Mouse (Mus musculus) CH12.LX (cell line): Measurements from ENCODE around the gene Cdc14b. TPM values are rescaled to one million over a fixed set of nuclear protein-coding genes. Genes with fewer than 3 reads are reported as not detected.

ENCODE experiments used
- DNase-seq: peaks from one replicate; pipeline ENCODE4 v3.0.0-alpha.2; 2013; ENCODE audit errors: extremely low read depth
- H3K27ac ChIP-seq: 2 replicates; pipeline ENCODE4 v1.5.1; 2012; ENCODE audit warnings: low read depth, mild to moderate bottlenecking, control low read depth, moderate library complexity; ENCODE audit not compliant: insufficient read depth
- H3K27me3 ChIP-seq: replicated peaks from 2 replicates; pipeline ENCODE3; 2012; ENCODE audit warnings: inconsistent platforms
- H3K36me3 ChIP-seq, 2 experiments: replicated peaks in 1 of 2; 2 replicates each; pipeline versions ENCODE3 to v1.6.1; 2012; ENCODE audit warnings: inconsistent platforms in 1 of 2, low read length in 1 of 2, mild to moderate bottlenecking in 1 of 2, mixed read lengths in 1 of 2, moderate library complexity in 1 of 2; ENCODE audit not compliant: control insufficient read depth in 1 of 2, insufficient read depth in 1 of 2
- H3K4me1 ChIP-seq, 2 experiments: 2 replicates each; pipeline ENCODE4 v1.6.1; 2012; ENCODE audit warnings: inconsistent platforms in 1 of 2, moderate library complexity in 1 of 2; ENCODE audit not compliant: insufficient read depth in 2 of 2, control insufficient read depth in 1 of 2
- H3K4me2 ChIP-seq: 2 replicates; pipeline ENCODE4 v1.6.1; 2012; ENCODE audit warnings: low read depth, mild to moderate bottlenecking, control low read depth; ENCODE audit not compliant: poor library complexity, insufficient read depth, severe bottlenecking
- H3K4me3 ChIP-seq, 3 experiments: fragments of 150-350 bp in 1 of 3; sonication (generic) in 1 of 3; replicated peaks in 1 of 3; 2 replicates each; pipeline versions ENCODE3 to v1.5.1; 2011 to 2012; ENCODE audit warnings: low read depth in 2 of 3, low read length in 2 of 3, mild to moderate bottlenecking in 2 of 3, moderate library complexity in 2 of 3, control low read depth in 1 of 3, improper control_type of control experiment in 1 of 3, inconsistent platforms in 1 of 3, mixed read lengths in 1 of 3; ENCODE audit not compliant: poor library complexity in 1 of 3
- H3K79me2 ChIP-seq: replicated peaks from 2 replicates; pipeline ENCODE4 v1.6.1; 2012; ENCODE audit warnings: mild to moderate bottlenecking, moderate library complexity; ENCODE audit not compliant: control insufficient read depth, poor library complexity, insufficient read depth, severe bottlenecking; ENCODE audit errors: extremely low read depth
- H3K9ac ChIP-seq: 2 replicates; pipeline ENCODE4 v1.6.1; 2012; ENCODE audit warnings: low read depth, mild to moderate bottlenecking, control low read depth, moderate library complexity; ENCODE audit not compliant: insufficient read depth
- H3K9me3 ChIP-seq: replicated peaks from 2 replicates; pipeline ENCODE3; 2012; ENCODE audit warnings: low read length, inconsistent platforms, mixed read lengths
- E2F4 ChIP-seq: IDR thresholded peaks from 2 replicates; pipeline ENCODE4 v1.6.1; 2011; ENCODE audit warnings: low read depth, low read length, improper control_type of control experiment; ENCODE audit not compliant: insufficient replicate concordance
- JUN ChIP-seq: IDR thresholded peaks from 2 replicates; pipeline ENCODE4 v1.6.1; 2011; ENCODE audit warnings: low read depth, mild to moderate bottlenecking, low read length, improper control_type of control experiment, moderate library complexity; ENCODE audit not compliant: insufficient read depth
- JUND ChIP-seq: conservative IDR thresholded peaks from 2 replicates; pipeline ENCODE4 v1.6.1; 2011; ENCODE audit warnings: low read depth, low read length, improper control_type of control experiment
- MAZ ChIP-seq: IDR thresholded peaks from 2 replicates; pipeline ENCODE4 v1.6.1; 2012; ENCODE audit warnings: low read depth, mild to moderate bottlenecking, inconsistent platforms, low read length, improper control_type of control experiment, moderate library complexity
- MEF2A ChIP-seq: IDR thresholded peaks from 2 replicates; pipeline ENCODE4 v1.6.1; 2014; ENCODE audit warnings: low read depth, mild to moderate bottlenecking, inconsistent platforms, low read length, improper control_type of control experiment, borderline replicate concordance
- NELFE ChIP-seq: IDR thresholded peaks from 2 replicates; pipeline ENCODE4 v1.6.1; 2011; ENCODE audit warnings: low read depth, low read length, improper control_type of control experiment
- SIN3A ChIP-seq: IDR thresholded peaks from 2 replicates; pipeline ENCODE4 v1.6.1; 2012; ENCODE audit warnings: low read length, improper control_type of control experiment, inconsistent platforms
- TCF12 ChIP-seq: IDR thresholded peaks from 2 replicates; pipeline ENCODE4 v1.6.1; 2014; ENCODE audit warnings: low read depth, mild to moderate bottlenecking, inconsistent platforms, low read length, improper control_type of control experiment
- USF1 ChIP-seq: IDR thresholded peaks from 2 replicates; pipeline ENCODE4 v1.6.1; 2014; ENCODE audit warnings: low read depth, mild to moderate bottlenecking, inconsistent platforms, low read length, improper control_type of control experiment
- USF2 ChIP-seq: conservative IDR thresholded peaks from 2 replicates; pipeline ENCODE4 v1.6.1; 2011; ENCODE audit warnings: low read depth, low read length, improper control_type of control experiment
- ZMIZ1 ChIP-seq: IDR thresholded peaks from 2 replicates; pipeline ENCODE4 v1.6.1; 2012; ENCODE audit warnings: low read depth, mild to moderate bottlenecking, inconsistent platforms, low read length, improper control_type of control experiment
- ZNF384 ChIP-seq: IDR thresholded peaks from 2 replicates; pipeline ENCODE4 v1.6.1; 2012; ENCODE audit warnings: low read depth, low read length, improper control_type of control experiment, inconsistent platforms
- dilution Hi-C: fragments of 300-500 bp; cut with MboI; formaldehyde crosslinking; loops from 2 replicates; pipeline ENCODE4 v1.14.3; 2020; ENCODE audit warnings: low sequenced_read_pairs; ENCODE audit not compliant: extremely low pct_unique_long_range_greater_than_20kb, extremely low pct_ligation_motif_present
- in situ Hi-C: fragments of 300-500 bp; cut with MboI; formaldehyde crosslinking; loops from 3 replicates; pipeline ENCODE4 v1.14.3; 2019; ENCODE audit warnings: low sequenced_read_pairs, low pct_ligation_motif_present, low pct_unique_long_range_greater_than_20kb, mixed read lengths
- polyA plus RNA-seq: library from polyadenylated mRNA; unstranded; fragments of >175 nt; gene quantifications from 2 replicates; pipeline ENCODE4 v1.2.1, GENCODE M21; 2012; ENCODE audit warnings: low read depth; ENCODE audit not compliant: insufficient read length
- total RNA-seq, 2 experiments: library from RNA; depleted of rRNA; stranded (reverse); fragments of 300-350 nt in 1 of 2; fragments of >200 nt in 1 of 2; gene quantifications; 2 replicates each; pipeline ENCODE4 v1.2.3; 2012 to 2014

Gene Cdc14b
- 2.9 and 5.5 TPM in 2 replicates for total RNA-seq (2012; rRNA removed)
- 2.7 and 3.8 TPM in 2 replicates for total RNA-seq (2014; rRNA removed)
- polyA plus RNA-seq, result 4.6 and 4.8 TPM in 2 replicates

DNA sequence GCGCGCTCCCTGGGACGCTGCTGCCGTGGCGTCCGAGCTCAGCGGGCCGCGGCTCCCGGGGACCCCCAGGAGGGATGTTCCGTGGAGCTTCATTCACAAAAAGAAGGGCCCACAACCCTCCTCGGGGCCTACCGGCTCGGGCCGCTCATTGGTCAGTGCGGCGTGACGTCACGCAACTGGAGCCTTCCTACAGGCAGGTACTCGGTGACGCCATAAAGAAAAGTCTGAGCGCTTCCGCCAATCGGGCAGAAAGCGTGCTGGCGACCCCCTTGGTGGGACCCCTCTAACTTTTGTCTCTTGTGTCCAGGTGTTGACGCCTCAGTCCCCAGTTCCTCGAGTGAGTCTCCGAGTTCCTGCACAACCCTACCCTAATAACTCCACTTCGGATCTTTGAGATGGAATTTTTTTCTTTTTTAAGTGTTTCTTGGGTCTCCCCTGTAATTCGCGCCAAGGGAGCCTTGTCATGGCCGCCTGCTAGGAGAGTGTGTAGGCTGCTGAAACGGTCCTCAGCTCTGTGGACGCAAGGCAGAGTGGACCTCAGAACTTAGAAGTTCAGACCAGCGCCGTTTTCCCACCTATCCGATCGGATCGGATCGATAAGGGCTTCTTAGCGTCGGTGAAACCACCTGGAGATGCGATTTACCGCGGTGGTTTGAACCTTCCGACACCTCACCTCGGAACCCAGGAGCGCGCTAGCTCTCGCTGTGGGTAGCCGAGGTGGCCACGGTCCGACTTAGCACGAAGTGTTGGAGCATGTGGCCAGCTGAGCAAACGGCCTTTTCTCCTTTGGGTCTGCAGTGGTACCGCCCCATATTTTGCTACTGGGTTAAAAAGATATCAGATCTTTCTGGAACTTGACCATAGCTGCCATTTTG, at the start of gene Cdc14b:
Gene Cdc14b (minus strand): TSS at position 412 of the 875 bp plus-strand sequence.
- no peaks in the 10 kb centered on the region for H3K27me3 ChIP-seq
- TF ChIP-seq NELFE (no peak), JUN (no peak), USF1 (no peak), MAZ (no peak), ZNF384 (no peak), SIN3A (no peak), JUND (no peak), ZMIZ1 (no peak), USF2 (no peak), E2F4 (no peak), TCF12 (no peak)
- no peak within 1 kb of the TSS for H3K4me3 ChIP-seq
- no peak within 1 kb of the TSS for H3K4me2 ChIP-seq
- H3K9ac ChIP-seq, result no peak within 1 kb of the TSS
- H3K79me2 ChIP-seq, result no peaks in the 10 kb centered on the region
- 0 out of 4 replicates have a peak, but pooled peaks cover 0 to 3% of the 10 kb centered on the region in 2 experiments for H3K4me1 ChIP-seq
- in situ Hi-C loops (no loop called here), dilution Hi-C loops (no loop called here)
- DNase-seq, result no peak
- no peak within 1 kb of the TSS for H3K27ac ChIP-seq
- H3K36me3 ChIP-seq, result peaks cover 0 to 8% of the 10 kb centered on the region in 2 experiments
- peaks cover 12% of the 10 kb centered on the region for H3K9me3 ChIP-seq

DNA sequence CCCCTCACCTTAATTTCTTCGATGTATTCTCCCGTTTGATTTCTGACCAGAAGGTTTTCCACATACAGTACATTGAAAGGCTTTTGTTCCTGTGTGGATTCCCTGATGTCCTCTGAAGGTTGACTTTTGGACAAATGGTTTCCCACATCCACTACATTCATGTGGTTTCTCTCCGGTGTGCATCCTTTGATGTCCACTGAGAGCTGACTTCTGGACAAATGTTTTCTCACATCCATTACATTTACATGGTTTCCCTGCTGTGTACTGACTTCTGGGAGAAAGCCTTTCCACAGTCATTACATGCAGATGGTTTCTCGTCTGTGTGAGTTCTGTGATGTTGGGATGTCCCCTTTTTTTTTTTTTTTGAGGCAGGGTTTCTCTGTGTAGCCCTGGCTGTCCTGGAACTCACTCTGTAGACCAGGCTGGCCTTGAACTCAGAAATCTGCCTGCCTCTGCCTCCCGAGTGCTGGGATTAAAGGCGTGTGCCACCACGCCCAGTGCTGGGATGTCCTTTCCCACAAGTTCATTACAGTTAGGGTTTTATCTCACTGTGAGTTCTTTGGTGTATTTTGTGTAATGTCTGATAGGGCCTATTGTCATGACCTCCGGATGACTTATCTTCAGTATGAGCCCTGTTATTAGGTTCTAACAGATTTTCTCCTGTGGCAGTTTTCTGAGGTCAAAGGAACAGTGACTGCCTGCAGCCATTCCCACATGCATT, 47.6 kb upstream of the Cdc14b start:
- Histone ChIP-seq H3K9me3 (no peaks in the 10 kb centered on the region), H3K27me3 (no peaks in the 10 kb centered on the region), H3K9ac (no peak overlapping the region), H3K4me3 (no peak overlapping the region), H3K4me1 (no peaks in the 10 kb centered on the region), H3K79me2 (no peaks in the 10 kb centered on the region), H3K36me3 (no peaks in the 10 kb centered on the region), H3K4me2 (no peak overlapping the region), H3K27ac (no peak overlapping the region)
- no peak for TF ChIP-seq MEF2A
- dilution Hi-C loops, result no loop called here
- in situ Hi-C loops, result no loop called here
- no peak for DNase-seq
